Mouse (Mus musculus) embryo, embryonic 11 days (tissue): Measurements from ENCODE around the gene Lgi1.

Experiments
- DNase-seq: peaks from one replicate; pipeline ENCODE4 v3.0.0-alpha.2; 2015

Lgi1 gene

GRCm38 (mm10) chr19:38327002-38327401 lies 62.7 kb downstream of the Lgi1 start:
- DNase-seq, result peak; percentile 34

- no peak for DNase-seq
These were observed 63.7 kb downstream of the Lgi1 start for GRCm38 (mm10) chr19:38328010-38328409.

DNA sequence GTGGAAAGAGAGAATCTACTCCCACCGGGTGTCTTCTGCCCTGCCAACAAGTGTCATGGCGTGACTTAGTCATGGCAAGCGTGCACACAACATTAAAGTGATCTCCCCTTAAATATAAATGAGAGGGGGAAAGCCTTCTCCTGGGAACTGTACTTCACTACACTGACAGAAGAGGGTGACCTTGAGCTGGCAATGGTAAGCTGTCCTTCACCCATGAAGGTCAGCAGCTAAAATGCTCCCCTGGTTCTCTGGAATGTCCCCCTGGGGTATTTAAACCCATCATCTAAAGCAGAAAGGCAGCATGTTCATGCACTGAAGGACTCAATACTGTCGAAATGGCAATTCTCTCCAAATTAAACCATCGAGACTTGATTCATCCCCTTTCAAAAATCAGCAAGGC lies 64.9 kb downstream of the Lgi1 start:
- DNase-seq, result no peak

- DNase-seq, result no peak
These were observed 66.7 kb downstream of the Lgi1 start for GRCm38 (mm10) chr19:38331072-38331471.

DNA sequence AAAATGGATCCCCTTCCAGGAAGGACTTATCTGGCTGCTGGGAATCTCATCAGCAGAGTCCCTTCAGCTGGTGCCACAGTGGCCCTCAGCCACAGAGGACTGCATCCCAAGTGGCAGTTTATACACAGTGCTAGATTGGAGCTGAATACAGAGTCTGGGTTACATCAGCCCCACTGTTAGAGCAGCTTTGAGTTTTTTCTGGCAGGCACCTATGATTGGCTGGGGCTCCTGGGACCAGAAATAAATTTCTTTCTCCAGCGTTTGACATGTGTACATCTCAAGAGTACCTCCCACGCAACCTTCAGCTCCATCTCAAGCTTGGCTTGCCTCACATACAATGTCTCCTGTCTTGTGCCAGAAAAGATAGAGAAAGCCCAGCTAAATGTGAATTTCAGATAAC lies 67.9 kb downstream of the Lgi1 start:
- no peak for DNase-seq

DNA sequence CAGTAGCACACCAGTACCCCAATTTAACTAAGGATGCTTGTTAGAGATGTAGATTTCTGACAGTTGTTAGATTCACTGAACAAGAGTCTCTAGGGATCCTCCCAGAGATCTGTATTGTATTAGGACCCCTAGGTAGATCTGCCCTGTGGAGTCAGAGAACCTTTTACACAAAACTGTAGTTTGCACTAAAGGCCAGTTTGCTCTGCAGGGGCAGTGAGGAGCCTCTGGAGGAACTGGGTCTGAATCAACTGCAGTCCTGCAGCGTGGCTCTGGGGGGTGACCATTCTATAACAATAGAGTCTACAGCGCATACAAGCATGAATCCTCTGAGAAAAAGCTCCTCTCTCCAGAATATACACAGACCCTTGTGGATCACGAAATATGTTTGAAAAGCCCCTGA lies 68.5 kb downstream of the Lgi1 start:
- no peak for DNase-seq

DNA sequence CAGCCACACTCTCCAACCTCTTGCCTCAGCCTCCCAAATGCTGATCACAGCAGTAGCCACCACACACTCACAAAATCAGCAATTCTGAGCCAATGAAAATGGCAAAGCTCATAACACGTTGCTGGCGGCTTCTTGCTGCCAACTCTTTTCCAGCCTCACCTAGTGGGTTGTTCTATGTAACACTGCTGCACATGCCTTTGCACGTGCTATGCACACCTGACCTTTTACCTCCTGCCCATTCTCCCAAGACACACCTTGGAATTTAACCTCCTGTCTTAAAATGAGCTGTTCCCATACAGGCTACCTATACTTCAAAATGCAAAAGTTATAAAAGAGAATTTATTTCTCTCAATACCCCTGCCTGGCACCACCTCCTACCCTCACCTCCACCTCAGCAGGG lies 72.2 kb downstream of the Lgi1 start:
- DNase-seq, result no peak

GRCm38 (mm10) chr19:38337332-38337731 lies 73.0 kb downstream of the Lgi1 start:
- no peak for DNase-seq

DNA sequence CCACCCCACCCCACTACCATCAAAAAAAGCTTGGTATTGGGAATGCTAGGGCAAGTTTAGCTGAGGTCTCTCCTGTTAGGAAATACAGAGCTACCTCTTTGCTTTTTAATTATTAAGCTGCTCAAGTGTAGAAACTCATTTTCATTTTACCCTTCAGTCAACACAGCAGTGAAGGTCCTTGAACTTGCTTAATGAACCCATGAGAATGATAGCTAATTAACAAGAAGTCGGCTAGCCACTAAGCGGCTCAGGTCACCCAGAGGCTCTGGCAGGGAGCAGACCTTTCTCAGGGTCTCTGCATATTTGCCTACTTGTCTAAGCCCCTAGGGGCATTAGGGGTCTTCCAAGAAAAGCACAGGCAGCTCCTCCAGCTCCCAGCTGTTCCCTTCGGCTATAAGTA lies 75.4 kb downstream of the Lgi1 start:
- DNase-seq, result no peak

DNA sequence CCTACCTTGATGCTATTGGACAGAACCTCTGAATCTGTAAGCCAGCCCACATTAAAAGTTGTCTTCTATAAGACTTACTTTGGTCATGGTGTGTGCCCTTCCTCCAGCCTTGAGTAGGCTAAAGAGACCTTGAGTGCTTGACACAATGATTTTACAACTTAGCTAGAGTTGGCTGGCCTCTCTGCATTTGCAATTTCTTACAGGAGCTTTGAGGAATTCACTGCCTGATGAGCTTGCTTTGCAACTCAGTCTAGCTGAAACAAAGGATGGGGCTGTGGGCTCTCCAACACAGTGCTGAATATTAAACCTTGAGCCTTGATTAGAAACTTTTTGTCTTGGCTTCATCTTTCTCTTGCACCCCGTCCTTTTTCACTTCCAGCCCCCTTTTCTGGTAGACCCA lies 78.9 kb downstream of the Lgi1 start:
- no peak for DNase-seq

- DNase-seq, result peak; percentile 10
These were observed 84.1 kb downstream of the Lgi1 start for GRCm38 (mm10) chr19:38348271-38349012.

DNA sequence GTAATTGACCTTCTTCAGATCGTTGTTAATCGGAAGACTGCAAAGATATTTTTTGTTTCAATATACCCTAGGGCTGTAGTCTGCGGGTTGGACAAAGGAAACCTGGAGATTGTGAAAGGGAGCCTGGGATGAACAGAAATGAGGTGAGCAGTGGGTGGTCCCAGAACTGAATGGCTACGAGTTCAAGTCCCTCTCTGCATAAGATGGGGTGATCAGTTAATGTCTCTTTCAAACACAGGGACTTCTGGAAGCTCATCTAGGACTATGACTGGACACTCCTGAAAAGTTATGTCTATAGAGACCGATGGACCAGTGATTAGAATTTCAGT lies 84.6 kb downstream of the Lgi1 start:
- DNase-seq, result no peak

DNA sequence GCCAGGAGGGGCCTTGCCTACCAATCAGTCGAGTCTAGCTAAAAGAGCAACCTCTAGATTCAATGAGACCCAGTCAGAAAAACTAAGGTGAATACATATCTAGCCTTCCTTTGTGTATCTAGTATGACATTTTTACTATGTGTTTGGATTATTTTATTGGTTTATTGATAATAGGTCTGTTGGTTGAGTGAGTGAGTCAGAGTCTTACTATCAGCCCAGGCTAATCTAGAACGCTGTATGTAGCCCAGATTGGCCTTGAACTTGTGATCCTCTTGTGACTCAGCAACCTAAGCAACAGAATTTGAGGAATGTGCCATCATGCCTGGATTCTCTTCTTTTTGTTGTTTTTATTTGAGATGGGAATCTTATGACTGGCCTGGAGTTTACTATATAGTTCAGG lies 86.9 kb downstream of the Lgi1 start:
- DNase-seq, result no peak

DNA sequence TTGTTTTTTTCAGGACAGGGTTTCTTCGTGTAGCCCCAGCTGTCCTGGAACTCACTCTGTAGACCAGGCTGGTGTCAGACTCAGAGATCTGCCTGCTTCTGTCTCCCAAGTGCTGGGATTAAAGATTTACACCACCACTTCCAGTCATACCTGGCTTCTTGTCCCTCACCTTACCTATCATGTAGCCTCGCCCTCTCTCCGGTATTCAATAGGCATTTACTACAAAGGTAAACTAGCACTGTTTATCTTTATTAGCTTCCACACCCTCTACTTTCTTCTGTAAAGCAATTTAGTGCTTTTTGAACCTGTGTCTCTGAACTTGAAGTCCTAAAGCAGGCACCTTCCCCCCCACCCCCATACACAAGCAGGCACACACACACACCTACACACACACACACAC lies 87.4 kb downstream of the Lgi1 start:
- no peak for DNase-seq

- peak; percentile 76 for DNase-seq
These were observed 88.3 kb downstream of the Lgi1 start for GRCm38 (mm10) chr19:38352495-38353130.

DNA sequence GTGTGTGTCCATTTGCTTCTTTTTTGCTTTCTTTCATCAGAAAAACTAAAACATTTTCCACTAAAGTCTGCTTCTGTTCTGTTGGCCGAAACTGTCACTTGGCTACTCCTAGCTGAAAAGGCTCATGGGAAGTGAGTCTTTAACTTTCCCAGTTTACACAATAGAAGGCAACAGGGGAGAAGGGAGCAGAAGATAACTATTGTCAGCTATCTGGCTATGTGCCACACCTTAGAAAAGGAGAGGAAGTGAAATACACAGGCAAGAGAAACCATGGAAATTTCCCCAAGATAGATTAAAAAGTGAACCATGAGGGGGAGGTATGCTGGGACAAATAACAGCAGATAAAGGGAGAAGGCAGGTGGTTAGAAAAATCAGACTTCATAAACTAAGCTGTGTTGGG lies 89.9 kb downstream of the Lgi1 start:
- no peak for DNase-seq

DNA sequence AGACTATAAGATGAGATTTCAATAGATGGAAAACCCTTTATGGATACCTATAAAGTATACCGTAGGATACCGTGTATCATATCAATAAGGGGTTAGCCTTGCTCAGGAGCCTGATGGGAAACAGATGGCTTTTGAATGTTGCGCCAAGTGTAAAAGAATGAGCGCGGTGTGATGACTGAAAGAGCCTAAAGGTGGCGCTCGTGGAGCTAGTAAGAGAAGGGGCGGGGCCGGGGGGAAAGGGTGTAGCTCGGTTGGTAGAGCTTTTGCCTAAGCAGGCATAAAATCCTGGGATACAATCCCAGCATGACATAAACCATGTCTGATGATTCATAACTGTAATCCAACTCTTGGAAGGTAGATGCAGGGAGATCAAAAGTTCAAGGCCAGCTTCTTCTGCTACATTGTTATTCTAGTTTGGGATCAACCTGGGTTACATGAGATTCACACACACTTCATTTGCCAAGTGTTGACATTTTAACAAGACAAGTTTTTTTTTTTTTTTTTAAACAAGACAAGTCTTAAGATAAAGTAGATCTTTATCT lies 90.6 kb downstream of the Lgi1 start:
- DNase-seq, result no peak

DNA sequence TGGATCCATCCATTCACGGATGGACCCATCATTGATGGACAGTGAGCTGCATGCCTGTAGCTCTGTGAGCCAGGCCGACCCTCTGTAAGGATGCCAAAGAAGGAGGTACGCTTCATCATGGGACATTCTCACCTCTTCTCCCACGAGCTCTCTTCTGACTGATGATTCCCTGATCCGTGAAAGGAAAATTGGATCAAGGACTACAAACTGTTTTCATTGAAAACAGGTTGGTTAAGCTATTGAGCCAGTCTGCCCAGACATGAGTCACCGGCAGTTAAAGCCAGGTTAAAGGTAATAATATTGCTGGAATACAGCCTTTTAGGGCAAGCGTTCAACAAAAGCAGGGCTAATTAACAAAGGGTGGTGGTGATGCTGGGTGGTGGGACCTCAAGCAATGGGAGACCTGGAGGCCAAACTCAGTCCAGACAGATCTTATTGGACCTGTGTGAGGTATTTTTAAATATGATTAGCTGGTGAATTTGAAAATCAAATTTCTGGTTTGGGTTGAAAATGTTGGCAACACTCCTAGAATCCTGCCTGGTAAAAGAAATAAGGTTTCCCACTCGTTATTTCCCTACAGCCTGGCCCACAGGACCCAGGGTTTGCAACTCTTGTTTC lies 92.0 kb downstream of the Lgi1 start:
- DNase-seq, result no peak

DNA sequence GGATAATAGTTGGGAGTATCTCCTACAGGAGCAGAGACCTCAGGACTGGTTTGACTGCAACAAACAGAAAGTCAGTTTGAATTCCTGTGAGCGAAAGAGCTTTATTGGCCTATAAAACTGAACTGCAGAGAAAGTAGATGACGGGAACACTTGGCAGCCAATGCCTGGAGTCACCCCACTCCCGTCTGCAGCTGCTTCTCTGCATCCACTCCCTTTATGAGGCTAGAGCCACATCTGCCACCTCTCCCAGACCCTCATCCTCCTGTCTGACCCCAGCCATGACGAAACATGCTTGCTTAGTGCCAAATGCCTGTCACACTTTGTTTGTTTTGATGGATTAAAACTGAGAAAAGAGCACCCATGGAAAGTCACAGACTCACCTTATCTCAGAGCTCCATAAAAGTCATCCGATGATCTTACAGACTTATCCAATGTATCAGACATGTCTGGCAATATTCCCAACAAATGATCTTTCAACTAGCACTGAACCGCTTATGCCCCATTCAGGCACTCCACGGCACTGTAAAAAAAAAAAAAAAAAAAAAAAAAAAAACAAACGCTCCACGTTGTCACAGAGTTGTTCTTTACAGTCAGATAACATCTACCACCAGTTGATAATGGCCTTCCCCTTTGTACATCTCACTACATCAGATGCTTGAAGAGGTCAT lies 93.8 kb downstream of the Lgi1 start:
- no peak for DNase-seq

DNA sequence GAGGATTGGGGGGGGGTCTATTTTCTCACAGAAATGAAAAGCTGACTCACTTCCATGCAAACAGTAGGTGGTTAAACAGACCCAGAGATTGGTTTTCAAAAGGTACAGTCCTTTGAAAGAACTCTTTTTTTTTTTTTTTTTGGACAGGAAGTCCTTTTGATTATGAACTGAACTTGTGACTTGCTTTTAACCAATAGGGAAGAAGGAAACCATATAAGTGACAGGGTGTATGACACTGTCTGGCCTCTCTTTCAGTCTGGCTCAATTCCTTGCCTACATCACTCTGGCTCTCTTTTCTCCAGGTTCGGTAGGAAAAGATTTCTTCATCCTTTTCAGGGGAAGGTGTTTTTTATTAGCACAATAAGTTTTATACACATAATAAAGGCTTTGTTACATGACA lies 95.0 kb downstream of the Lgi1 start:
- DNase-seq, result no peak
